Mouse (Mus musculus) CD4-positive, CD25-positive, alpha-beta regulatory T cell, adult 2 months (primary cell): ENCODE results near the gene P3h3.
"Not testable (repeated sequence)": the region's sequence is repeated elsewhere in the genome, so short reads cannot be mapped to it uniquely, and the experiment has no call there.

Source experiments
- DNase-seq: peaks from one replicate; pipeline ENCODE4 v3.0.0-alpha.2; 2012; ENCODE audit warnings: low read depth, low spot score

The P3h3 gene

DNA sequence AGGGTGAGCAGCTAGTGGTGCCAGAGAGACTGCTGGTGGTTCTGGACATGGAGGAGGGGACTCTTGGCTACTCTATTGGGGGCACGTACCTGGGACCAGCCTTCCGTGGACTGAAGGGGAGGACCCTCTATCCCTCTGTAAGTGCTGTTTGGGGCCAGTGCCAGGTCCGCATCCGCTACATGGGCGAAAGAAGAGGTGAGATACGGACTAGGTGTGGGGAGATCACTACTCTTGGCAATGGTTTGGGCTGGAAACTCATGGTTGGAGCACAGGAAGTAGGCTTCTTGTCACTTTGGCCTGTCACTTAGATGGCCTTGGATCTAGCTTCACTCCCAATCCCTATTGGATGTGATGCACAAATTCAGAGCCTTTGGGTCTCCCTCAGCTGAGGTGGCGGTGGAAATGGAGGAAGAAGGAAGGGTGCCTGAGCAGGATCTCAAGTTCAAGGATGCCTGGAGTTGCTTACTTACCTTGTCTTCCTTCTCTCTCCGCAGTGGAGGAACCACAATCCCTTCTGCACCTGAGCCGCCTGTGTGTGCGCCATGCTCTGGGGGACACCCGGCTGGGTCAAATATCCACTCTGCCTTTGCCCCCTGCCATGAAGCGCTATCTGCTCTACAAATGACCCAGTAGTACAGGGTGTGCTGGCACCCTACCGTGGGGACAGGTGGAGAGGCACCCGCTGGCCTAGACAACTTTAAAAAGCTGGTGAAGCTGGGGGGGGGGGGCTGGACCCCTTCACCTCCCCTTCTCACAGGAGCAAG, 47.6 kb downstream of the P3h3 start:
- DNase-seq: no peak

DNA sequence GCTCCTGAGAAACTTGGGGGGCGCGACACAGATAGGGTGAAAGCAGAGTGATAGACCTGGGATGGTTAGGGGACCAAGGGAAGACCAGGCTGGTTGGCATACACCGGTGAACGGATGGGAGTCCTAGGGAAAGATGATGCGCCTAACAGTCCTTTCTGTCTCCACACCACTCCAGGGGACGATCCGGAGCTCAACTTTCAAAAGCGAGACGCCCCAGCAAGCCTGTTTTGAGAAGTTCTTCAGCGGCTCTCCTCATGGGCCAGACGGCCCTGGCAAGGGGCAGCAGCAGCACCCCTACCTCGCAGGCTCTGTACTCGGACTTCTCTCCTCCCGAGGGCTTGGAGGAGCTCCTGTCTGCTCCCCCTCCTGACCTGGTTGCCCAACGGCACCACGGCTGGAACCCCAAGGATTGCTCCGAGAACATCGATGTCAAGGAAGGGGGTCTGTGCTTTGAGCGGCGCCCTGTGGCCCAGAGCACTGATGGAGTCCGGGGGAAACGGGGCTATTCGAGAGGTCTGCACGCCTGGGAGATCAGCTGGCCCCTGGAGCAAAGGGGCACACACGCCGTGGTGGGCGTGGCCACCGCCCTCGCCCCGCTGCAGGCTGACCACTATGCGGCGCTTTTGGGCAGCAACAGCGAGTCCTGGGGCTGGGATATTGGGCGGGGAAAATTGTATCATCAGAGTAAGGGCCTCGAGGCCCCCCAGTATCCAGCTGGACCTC, 48.3 kb downstream of the P3h3 start:
- DNase-seq: peak; percentile 74

DNA sequence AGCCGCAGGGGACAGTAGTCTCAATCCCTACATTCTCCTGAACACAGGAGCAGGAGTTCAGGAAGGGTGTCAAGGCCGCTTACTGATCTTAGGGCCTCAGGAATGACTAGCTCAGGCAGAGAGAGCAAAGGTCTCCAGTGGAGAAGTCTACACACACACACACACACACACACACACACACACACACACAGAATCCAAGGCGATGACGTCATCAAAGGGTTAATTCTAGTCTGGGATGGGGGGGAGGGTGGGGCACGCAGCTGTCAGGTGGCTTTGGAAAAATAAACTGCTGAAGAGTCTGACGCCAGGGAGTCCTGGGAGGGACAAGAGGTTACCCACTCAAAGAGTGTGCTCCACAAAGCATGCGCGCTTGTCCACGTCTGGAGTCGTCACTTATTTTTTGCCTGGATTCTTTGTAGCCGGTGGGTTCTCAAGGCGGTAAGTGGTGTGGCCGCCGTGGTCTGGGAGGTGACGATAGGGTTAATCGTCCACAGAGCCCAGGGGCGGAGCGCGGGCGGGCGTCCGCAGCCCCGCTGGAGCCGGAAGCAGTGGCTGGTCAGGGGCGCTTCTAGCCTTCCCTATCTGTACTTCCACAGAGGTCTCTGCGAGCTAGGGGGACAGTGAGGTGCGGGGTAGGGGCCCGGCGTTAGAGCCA, 49.1 kb downstream of the P3h3 start, which contains the start of gene Spsb2:
TSS of gene Spsb2 (plus strand) at position 304 of the 655 bp plus-strand sequence.
- peak; percentile 45 for DNase-seq

- DNase-seq: no peak
Observed at GRCm38 (mm10) chr6:124807986-124808357, 49.6 kb downstream of the P3h3 start.

- DNase-seq: no peak
Observed at GRCm38 (mm10) chr6:124807366-124807765, 50.2 kb downstream of the P3h3 start.

GRCm38 (mm10) chr6:124806446-124807140, 51.0 kb downstream of the P3h3 start:
- DNase-seq: no peak

GRCm38 (mm10) chr6:124805341-124806321, 51.9 kb downstream of the P3h3 start:
- peak; percentile 90 for DNase-seq

DNA sequence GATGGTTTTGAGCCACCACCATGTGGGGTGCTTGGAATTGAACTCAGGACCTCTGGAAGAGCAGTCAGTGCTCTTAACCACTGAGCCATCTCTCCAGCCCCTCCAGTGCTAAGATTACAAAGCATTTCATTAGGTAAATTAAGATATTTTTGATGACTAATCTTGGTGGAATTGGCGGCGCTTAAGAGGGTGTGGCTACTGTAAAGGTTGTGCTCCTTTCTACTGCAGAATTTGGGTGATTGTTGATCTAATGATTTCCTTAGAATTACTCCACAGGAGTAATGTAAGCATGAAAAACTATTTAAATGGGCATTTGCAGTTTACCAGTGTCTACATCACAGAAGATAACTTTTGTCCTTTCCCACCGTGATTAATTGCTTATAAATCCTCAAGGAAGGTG, 53.2 kb downstream of the P3h3 start:
- no peak for DNase-seq

DNA sequence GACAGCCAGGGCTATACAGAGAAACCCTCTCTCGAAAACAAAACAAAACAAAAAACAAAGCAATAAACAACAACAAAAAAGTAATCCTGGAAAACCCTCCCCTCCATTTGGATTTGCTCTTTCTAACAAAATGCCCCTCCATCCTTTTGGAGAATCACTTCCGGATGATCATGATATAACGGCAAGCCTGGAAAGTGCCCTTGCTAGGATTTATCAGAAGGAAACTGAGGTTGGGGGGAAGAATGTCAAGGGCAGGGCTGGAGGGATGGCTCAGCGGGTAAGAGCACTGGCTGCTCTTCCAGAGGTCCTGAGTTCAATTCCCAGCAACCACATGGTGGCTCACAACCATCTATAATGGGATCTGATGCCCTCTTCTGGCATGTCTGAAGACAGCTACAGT, 53.9 kb downstream of the P3h3 start:
- not testable (repeated sequence) for DNase-seq

GRCm38 (mm10) chr6:124803061-124803460, 54.5 kb downstream of the P3h3 start:
- no peak for DNase-seq

GRCm38 (mm10) chr6:124802400-124802799, 55.2 kb downstream of the P3h3 start:
- peak; percentile 31 for DNase-seq

- DNase-seq: no peak
Observed at GRCm38 (mm10) chr6:124796200-124796599, 61.4 kb downstream of the P3h3 start.

GRCm38 (mm10) chr6:124795781-124796180, 61.8 kb downstream of the P3h3 start:
- no peak for DNase-seq

DNA sequence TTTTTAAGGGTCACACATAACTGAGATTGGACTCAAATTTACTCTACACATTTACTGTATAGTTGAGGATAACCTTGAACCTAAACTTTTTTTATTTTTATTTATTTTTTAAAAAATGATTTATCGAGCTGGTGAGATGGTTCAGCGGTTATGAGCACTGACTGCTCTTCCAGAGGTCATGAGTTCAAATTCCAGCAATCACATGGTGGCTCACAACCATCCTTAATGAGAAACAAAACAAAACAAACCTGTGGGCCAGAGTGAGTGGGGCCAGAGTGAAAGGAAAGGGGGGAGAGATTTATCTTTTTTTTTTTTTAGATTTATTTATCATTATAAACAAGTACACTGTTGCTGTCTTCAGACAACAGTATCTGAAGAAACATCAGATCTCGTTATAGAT, 65.6 kb downstream of the P3h3 start:
- no peak for DNase-seq
